Mouse (Mus musculus) megakaryocyte-erythroid progenitor cell, adult 5 weeks (primary cell): Measurements from ENCODE around the gene Olfr867. TPM values are rescaled to one million over a fixed set of nuclear protein-coding genes. Genes with fewer than 3 reads are reported as not detected.

Experiments
- polyA plus RNA-seq: library from polyadenylated mRNA; stranded (reverse); fragments of >175 nt; gene quantifications from 2 replicates; pipeline ENCODE4 v1.2.3, GENCODE M21; 2012

Gene Olfr867
- not detected in 2 replicates for polyA plus RNA-seq

GRCm38 (mm10) chr9:20057462-20057861 is at the start of gene Olfr867:
Gene Olfr867, minus strand, starts transcription at chr9:20057562.

GRCm38 (mm10) chr9:20098326-20098725 is 41.0 kb upstream of the Olfr867 start, which contains the start of gene Olfr868:
Gene Olfr868, plus strand, starts transcription at chr9:20098626.

GRCm38 (mm10) chr9:20027935-20028334 is 29.4 kb downstream of the Olfr867 start, which contains the start of gene Olfr866:
Gene Olfr866, minus strand, starts transcription at chr9:20028035.

Other genes with a start within 250 kb of the Olfr867 start
- gene Olfr860, start 207.8 kb downstream of the Olfr867 start, polyA plus RNA-seq, result not detected in 2 replicates
- not detected in 2 replicates for gene Olfr862, start 169.6 kb downstream of the Olfr867 start, polyA plus RNA-seq
- gene Olfr77, start 140.7 kb downstream of the Olfr867 start, polyA plus RNA-seq, result 0.04 TPM in 2 replicates
- not detected in 2 replicates for gene Olfr866, start 29.5 kb downstream of the Olfr867 start, polyA plus RNA-seq
- not detected in 2 replicates for gene Olfr868, start 41.1 kb upstream of the Olfr867 start, polyA plus RNA-seq
- 0.03 TPM in 1 of 2 replicates, not detected in the other for gene Olfr869, start 71.4 kb upstream of the Olfr867 start, polyA plus RNA-seq
- not detected in 2 replicates for gene Olfr870, start 116.5 kb upstream of the Olfr867 start, polyA plus RNA-seq
- not detected in 2 replicates for gene Olfr871, start 154.6 kb upstream of the Olfr867 start, polyA plus RNA-seq
- not detected in 2 replicates for gene Olfr872, start 179.6 kb upstream of the Olfr867 start, polyA plus RNA-seq
- not detected in 2 replicates for gene Olfr39, start 224.8 kb upstream of the Olfr867 start, polyA plus RNA-seq
- gene Olfr873, start 241.0 kb upstream of the Olfr867 start, polyA plus RNA-seq, result not detected in 2 replicates